Mouse (Mus musculus): ENCODE results near the gene Zfr2. TPM values are rescaled to one million over a fixed set of nuclear protein-coding genes. Genes with fewer than 3 reads are reported as not detected.
A peak's percentile ranks its signal among the peaks of the same experiment; 100 is the strongest.

The Zfr2 gene
- polyA plus RNA-seq, 1 experiment from 2014 or later: 19.7 TPM

DNA sequence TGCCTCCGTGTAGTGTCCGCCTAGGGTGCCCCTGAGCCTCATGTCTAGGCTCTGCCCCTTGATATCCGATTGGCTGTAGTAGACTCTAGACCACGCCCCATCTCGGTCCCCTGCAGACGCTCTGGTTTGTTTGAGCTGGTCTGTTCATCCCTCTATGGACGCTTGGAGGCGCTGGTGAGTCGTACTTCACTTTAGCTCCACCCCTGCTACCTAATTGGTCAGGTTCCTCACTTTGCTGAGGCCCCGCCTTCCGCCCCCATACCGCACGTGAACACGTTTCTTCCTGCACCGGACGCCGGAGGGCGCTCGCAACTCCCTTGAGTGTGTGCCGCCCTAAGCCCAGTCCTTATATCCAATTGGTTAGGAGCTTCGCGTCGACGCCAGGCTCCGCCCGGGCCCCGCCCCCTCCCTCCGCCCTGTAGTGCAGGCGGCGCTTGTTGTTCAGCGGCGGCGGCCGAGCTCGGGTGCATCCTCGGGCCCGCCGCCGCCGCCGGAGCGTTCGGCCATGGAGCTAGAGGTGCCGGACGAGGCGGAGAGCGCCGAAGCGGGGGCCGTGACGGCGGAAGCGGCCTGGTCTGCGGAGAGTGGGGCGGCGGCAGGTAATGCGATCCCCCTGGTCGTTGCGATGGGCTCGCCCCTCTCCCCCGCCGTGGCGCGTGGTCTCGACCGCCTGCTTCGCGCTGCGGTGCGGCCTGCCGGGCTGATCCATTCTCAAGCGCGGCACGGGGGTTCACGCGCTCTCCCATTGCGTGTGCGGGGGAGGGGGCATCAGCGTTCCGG is 59.8 kb downstream of the Zfr2 start, which contains the start of gene Pip5k1c:
Gene Pip5k1c (plus strand): TSS at position 410 of the 780 bp plus-strand sequence.
- Histone ChIP-seq H3K4me2 (replicated peaks) (peak within 1 kb of the TSS; percentile 93), H3K27me3 (peaks cover 26% of the 10 kb centered on the region), H3K9me3 (no peaks in the 10 kb centered on the region), H3K4me1 (replicated peaks) (peaks cover 42% of the 10 kb centered on the region), H3K27ac (peak within 1 kb of the TSS; percentile 91), H3K4me3 (replicated peaks) (peak within 1 kb of the TSS; percentile 87), H3K9ac (replicated peaks) (peak within 1 kb of the TSS; percentile 93), H3K36me3 (peaks cover 5% of the 10 kb centered on the region; the same call in 1 of the 2 replicates)
- peak; percentile 94 for ATAC-seq
- WGBS: under 1% methylated on average over 63 of the region's 80 CpGs

GRCm38 (mm10) chr10:81293334-81294030 is 60.5 kb downstream of the Zfr2 start:
- peaks cover 42% of the 10 kb centered on the region for H3K4me1 ChIP-seq (replicated peaks)
- H3K9ac ChIP-seq (replicated peaks): peak overlapping the region; percentile 93
- peaks cover 23% of the 10 kb centered on the region for H3K27me3 ChIP-seq
- peak overlapping the region; percentile 93 for H3K4me2 ChIP-seq (replicated peaks)
- H3K27ac ChIP-seq: peak overlapping the region; percentile 91
- peaks cover 5% of the 10 kb centered on the region; the same call in 1 of the 2 replicates for H3K36me3 ChIP-seq
- H3K9me3 ChIP-seq: no peaks in the 10 kb centered on the region
- 4% methylated on average over 24 of the region's 25 CpGs for WGBS
- H3K4me3 ChIP-seq (replicated peaks): peak overlapping the region; percentile 87
- ATAC-seq: no peak; the same call in 1 of the 2 replicates

GRCm38 (mm10) chr10:81294442-81294841 is 61.5 kb downstream of the Zfr2 start:
- no peak for ATAC-seq
- Histone ChIP-seq H3K9me3 (no peaks in the 10 kb centered on the region), H3K27me3 (peaks cover 22% of the 10 kb centered on the region), H3K4me1 (replicated peaks) (peaks cover 42% of the 10 kb centered on the region), H3K36me3 (peaks cover 5% of the 10 kb centered on the region; the same call in 1 of the 2 replicates), H3K4me2 (replicated peaks) (peak overlapping the region; percentile 93), H3K4me3 (replicated peaks) (peak overlapping the region; percentile 87), H3K9ac (replicated peaks) (peak overlapping the region; percentile 93), H3K27ac (no peak overlapping the region)
- WGBS: 66% methylated on average over 8 of the region's 8 CpGs

DNA sequence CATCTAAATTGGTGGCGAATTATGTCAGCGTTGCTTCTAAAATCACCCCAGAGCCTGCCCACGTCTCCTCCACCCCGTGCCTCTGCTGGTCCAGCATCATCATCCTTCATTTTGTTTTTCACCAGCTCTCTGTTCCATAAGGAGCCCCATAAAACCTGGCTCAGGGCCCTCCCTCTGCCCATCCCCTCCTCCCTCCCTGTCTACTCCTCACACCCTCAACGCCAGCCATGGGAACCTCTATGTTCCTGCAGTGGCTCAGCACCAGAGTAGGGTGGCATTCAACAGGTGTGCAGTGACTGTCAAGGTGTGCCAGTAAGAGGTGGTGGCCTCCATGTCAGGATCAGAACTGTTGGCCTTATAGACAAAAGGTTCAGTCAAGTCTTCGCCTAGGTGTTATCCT is 62.2 kb downstream of the Zfr2 start:
- Histone ChIP-seq H3K27me3 (peaks cover 14% of the 10 kb centered on the region), H3K9me3 (no peaks in the 10 kb centered on the region), H3K4me3 (replicated peaks) (0 out of 2 replicates have a peak overlapping the region, but pooled peaks have one; percentile 2), H3K27ac (no peak overlapping the region), H3K36me3 (peaks cover 5% of the 10 kb centered on the region; the same call in 1 of the 2 replicates), H3K9ac (replicated peaks) (no peak overlapping the region), H3K4me2 (replicated peaks) (0 out of 2 replicates have a peak overlapping the region, but pooled peaks have one; percentile 93), H3K4me1 (replicated peaks) (peaks cover 44% of the 10 kb centered on the region)
- WGBS: 90% methylated on average over 6 of the region's 6 CpGs
- ATAC-seq: no peak

- ATAC-seq: no peak
- Histone ChIP-seq H3K27me3 (no peaks in the 10 kb centered on the region), H3K9me3 (no peaks in the 10 kb centered on the region), H3K4me2 (replicated peaks) (no peak overlapping the region), H3K9ac (replicated peaks) (no peak overlapping the region), H3K4me3 (replicated peaks) (no peak overlapping the region), H3K36me3 (peaks cover 5% of the 10 kb centered on the region), H3K4me1 (replicated peaks) (peaks cover 49% of the 10 kb centered on the region), H3K27ac (no peak overlapping the region)
- WGBS: 87% methylated on average over 6 of the region's 6 CpGs
These were observed 64.3 kb downstream of the Zfr2 start for GRCm38 (mm10) chr10:81297246-81297645.

DNA sequence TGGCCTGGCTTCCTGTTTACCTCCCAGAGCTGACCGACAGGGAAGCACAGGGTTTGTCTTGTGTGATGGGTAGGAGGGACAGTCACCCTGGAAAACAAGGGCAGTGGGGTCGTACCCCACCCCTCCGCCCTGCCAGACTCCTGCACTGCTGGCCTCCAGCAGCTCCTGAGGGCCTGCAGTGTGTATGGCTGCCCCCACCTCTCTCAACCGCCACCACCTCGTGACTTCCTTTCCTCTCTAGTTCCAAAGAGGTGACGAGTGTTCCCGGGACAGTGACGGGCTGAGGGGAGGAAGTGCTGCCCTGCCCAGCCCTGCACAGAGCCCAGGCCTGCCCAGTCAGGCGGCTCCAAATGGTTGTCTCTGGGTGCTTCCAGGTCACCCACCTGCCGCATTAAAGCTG is 64.9 kb downstream of the Zfr2 start:
- Histone ChIP-seq H3K4me2 (replicated peaks) (no peak overlapping the region), H3K36me3 (peaks cover 5% of the 10 kb centered on the region), H3K9ac (replicated peaks) (no peak overlapping the region), H3K27ac (no peak overlapping the region), H3K9me3 (no peaks in the 10 kb centered on the region), H3K4me3 (replicated peaks) (no peak overlapping the region), H3K27me3 (no peaks in the 10 kb centered on the region), H3K4me1 (replicated peaks) (peaks cover 55% of the 10 kb centered on the region)
- ATAC-seq: no peak
- 77% methylated on average over 10 of the region's 10 CpGs for WGBS

GRCm38 (mm10) chr10:81298369-81299100 is 65.6 kb downstream of the Zfr2 start:
- no peak overlapping the region for H3K4me3 ChIP-seq (replicated peaks)
- H3K36me3 ChIP-seq: peaks cover 5% of the 10 kb centered on the region
- H3K9me3 ChIP-seq: no peaks in the 10 kb centered on the region
- H3K9ac ChIP-seq (replicated peaks): no peak overlapping the region
- peaks cover 61% of the 10 kb centered on the region for H3K4me1 ChIP-seq (replicated peaks)
- no peak for ATAC-seq
- no peak overlapping the region for H3K27ac ChIP-seq
- WGBS: 95% methylated on average over 17 of the region's 17 CpGs
- H3K27me3 ChIP-seq: no peaks in the 10 kb centered on the region
- no peak overlapping the region for H3K4me2 ChIP-seq (replicated peaks)

- Histone ChIP-seq H3K4me1 (replicated peaks) (peaks cover 58% of the 10 kb centered on the region), H3K27ac (no peak overlapping the region), H3K4me3 (replicated peaks) (no peak overlapping the region), H3K36me3 (peaks cover 5% of the 10 kb centered on the region), H3K9me3 (no peaks in the 10 kb centered on the region), H3K27me3 (no peaks in the 10 kb centered on the region), H3K9ac (replicated peaks) (0 out of 2 replicates have a peak overlapping the region, but pooled peaks have one; percentile 30), H3K4me2 (replicated peaks) (no peak overlapping the region)
- ATAC-seq: no peak
- WGBS: 94% methylated on average over 14 of the region's 14 CpGs
These were observed 66.8 kb downstream of the Zfr2 start for GRCm38 (mm10) chr10:81299585-81300351.

DNA sequence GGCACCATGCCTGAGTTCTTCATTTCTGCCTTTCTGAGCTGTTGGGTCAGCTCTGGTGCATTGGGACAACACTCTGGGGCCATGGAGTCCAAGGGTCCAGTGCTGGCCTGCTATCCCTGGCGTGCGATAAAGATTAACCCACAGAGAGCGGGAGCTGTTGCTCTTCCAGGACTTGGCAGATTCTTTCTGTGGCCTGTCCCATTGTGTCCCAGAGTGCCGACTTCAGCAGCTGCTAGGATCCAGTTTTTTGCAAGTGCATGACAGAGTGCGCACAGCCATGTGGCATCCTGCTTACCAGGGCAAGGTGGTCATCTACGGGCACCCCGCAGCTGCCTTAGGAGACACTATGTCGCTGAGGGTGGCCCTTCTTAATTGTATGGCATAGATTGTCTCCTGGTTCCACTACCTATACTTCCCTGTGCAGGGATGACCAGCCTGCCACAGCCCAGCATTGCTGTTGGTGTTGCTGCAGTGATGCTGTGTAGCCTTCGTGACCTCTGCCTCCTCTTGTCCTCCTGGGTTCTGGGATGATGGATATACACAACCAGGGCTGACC is 67.5 kb downstream of the Zfr2 start:
- no peak for ATAC-seq
- Histone ChIP-seq H3K4me3 (replicated peaks) (no peak overlapping the region), H3K27ac (no peak overlapping the region), H3K9me3 (no peaks in the 10 kb centered on the region), H3K36me3 (peaks cover 5% of the 10 kb centered on the region), H3K9ac (replicated peaks) (0 out of 2 replicates have a peak overlapping the region, but pooled peaks have one; percentile 19), H3K4me1 (replicated peaks) (peaks cover 51% of the 10 kb centered on the region), H3K27me3 (no peaks in the 10 kb centered on the region), H3K4me2 (replicated peaks) (no peak overlapping the region)
- WGBS: 87% methylated on average over 9 of the region's 9 CpGs

DNA sequence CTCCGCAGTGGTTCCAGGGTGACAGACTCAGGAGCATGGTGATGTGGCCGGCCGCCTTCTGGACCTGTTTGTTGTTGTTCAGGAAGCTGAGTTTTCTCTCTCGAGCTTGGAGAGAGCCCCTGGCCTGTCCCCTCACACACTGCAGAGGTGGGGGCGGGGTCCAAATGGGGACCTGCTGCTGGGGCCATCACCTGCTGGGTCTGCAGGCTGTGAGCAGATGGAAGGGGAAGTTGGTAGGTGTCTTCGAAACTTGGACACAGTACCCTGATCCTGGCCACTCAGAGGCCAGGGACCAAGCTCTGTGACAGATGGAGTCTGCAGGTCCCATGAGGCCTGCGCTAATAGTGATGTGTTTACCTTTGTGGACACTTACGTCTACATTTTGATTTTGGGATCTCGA is 68.4 kb downstream of the Zfr2 start:
- no peak for ATAC-seq
- H3K27ac ChIP-seq: no peak overlapping the region
- H3K9me3 ChIP-seq: no peaks in the 10 kb centered on the region
- no peaks in the 10 kb centered on the region for H3K27me3 ChIP-seq
- no peak overlapping the region for H3K4me3 ChIP-seq (replicated peaks)
- peaks cover 12% of the 10 kb centered on the region for H3K36me3 ChIP-seq
- H3K4me1 ChIP-seq (replicated peaks): peaks cover 42% of the 10 kb centered on the region
- 87% methylated on average over 9 of the region's 9 CpGs for WGBS
- H3K9ac ChIP-seq (replicated peaks): no peak overlapping the region
- H3K4me2 ChIP-seq (replicated peaks): no peak overlapping the region

Data from midbrain, embryonic 13.5 days (tissue).